Mouse (Mus musculus) liver, embryonic 16.5 days (tissue): ENCODE results near the gene Larp6. TPM values are rescaled to one million over a fixed set of nuclear protein-coding genes. Genes with fewer than 3 reads are reported as not detected.

Experiments used
- ATAC-seq: fragments of 200-750 bp; cut with Nextera tagmentation; 2 replicates; pipeline ENCODE4 v1.8.0; 2017; ENCODE audit warnings: low read depth, mild to moderate bottlenecking, moderate number of reproducible peaks, moderate library complexity
- H3K27ac ChIP-seq: fragments of 300-500 bp; sonication (generic); 2 replicates; pipeline ENCODE4 v1.5.1; 2014; ENCODE audit warnings: mild to moderate bottlenecking, low read length
- H3K27me3 ChIP-seq: fragments of 300-500 bp; sonication (generic); 2 replicates; pipeline ENCODE4 v1.6.1; 2014; ENCODE audit warnings: low read depth, low read length, mixed read lengths; ENCODE audit not compliant: control insufficient read depth, insufficient read depth
- H3K36me3 ChIP-seq: fragments of 300-500 bp; sonication (generic); 2 replicates; pipeline ENCODE4 v1.6.1; 2014; ENCODE audit warnings: mild to moderate bottlenecking; ENCODE audit not compliant: control insufficient read depth, insufficient read depth
- H3K4me1 ChIP-seq: fragments of 300-500 bp; sonication (generic); 2 replicates; pipeline ENCODE4 v1.6.1; 2014; ENCODE audit warnings: low read depth, low read length, mixed read lengths; ENCODE audit not compliant: control insufficient read depth
- H3K4me2 ChIP-seq: fragments of 300-500 bp; sonication (generic); 2 replicates; pipeline ENCODE4 v1.6.1; 2014; ENCODE audit warnings: low read depth, low read length, mixed read lengths
- H3K4me3 ChIP-seq: fragments of 300-500 bp; sonication (generic); 2 replicates; pipeline ENCODE4 v1.5.1; 2014; ENCODE audit warnings: low read depth, mild to moderate bottlenecking, low read length
- H3K9ac ChIP-seq: fragments of 300-500 bp; sonication (generic); 2 replicates; pipeline ENCODE4 v1.6.1; 2014; ENCODE audit warnings: low read depth, low read length
- H3K9me3 ChIP-seq: fragments of 300-500 bp; sonication (generic); replicated peaks from 2 replicates; pipeline ENCODE4 v1.6.1; 2016; ENCODE audit warnings: low read length; ENCODE audit not compliant: control insufficient read depth
- WGBS: fragments of 180-500 bp; shearing (Covaris S2); extraction: QIAGEN DNeasy Blood & Tissue Kit; methylation state at CpG from one replicate; pipeline ENCODE4 v1.1.7; 2014; ENCODE audit not compliant: insufficient replicate concordance; 5-methylcytosine and 5-hydroxymethylcytosine counted together
- polyA plus RNA-seq: library from polyadenylated mRNA; unstranded; fragments of >200 nt; fragmentation: Nextera tagmentation; extraction: Ambion mirVana; gene quantifications from 2 replicates; pipeline ENCODE4 v1.2.1, GENCODE M21; 2015

The Larp6 gene
- polyA plus RNA-seq, 1 experiment from 2014 or later = 0.05 TPM

GRCm38 (mm10) chr9:60747672-60748071, 34.9 kb downstream of the Larp6 start:
- WGBS = 61% methylated on average over 5 of the region's 5 CpGs
- no peak for ATAC-seq
- Histone ChIP-seq H3K9me3 (peaks cover 3% of the 10 kb centered on the region; the same call in 1 of the 2 replicates), H3K4me2 (no peak overlapping the region), H3K27me3 (no peaks in the 10 kb centered on the region), H3K27ac (no peak overlapping the region), H3K4me3 (no peak overlapping the region), H3K9ac (no peak overlapping the region), H3K4me1 (no peaks in the 10 kb centered on the region), H3K36me3 (no peaks in the 10 kb centered on the region)

- Histone ChIP-seq H3K4me3 (no peak overlapping the region), H3K9me3 (peaks cover 3% of the 10 kb centered on the region; the same call in 1 of the 2 replicates), H3K4me1 (no peaks in the 10 kb centered on the region), H3K4me2 (no peak overlapping the region), H3K27ac (no peak overlapping the region), H3K27me3 (no peaks in the 10 kb centered on the region), H3K9ac (no peak overlapping the region), H3K36me3 (no peaks in the 10 kb centered on the region)
- WGBS = 78% methylated on average over 2 of the region's 2 CpGs
- no peak for ATAC-seq
Measured at GRCm38 (mm10) chr9:60748191-60748590, 35.4 kb downstream of the Larp6 start.

- Histone ChIP-seq H3K27ac (no peak overlapping the region), H3K4me2 (no peak overlapping the region), H3K9ac (no peak overlapping the region), H3K9me3 (peaks cover 3% of the 10 kb centered on the region; the same call in 1 of the 2 replicates), H3K4me1 (no peaks in the 10 kb centered on the region), H3K4me3 (no peak overlapping the region), H3K27me3 (no peaks in the 10 kb centered on the region), H3K36me3 (no peaks in the 10 kb centered on the region)
- 58% methylated on average over 2 of the region's 2 CpGs for WGBS
- ATAC-seq = no peak
Measured at GRCm38 (mm10) chr9:60749105-60749504, 36.3 kb downstream of the Larp6 start.

- H3K27ac ChIP-seq = no peak overlapping the region
- H3K36me3 ChIP-seq = no peaks in the 10 kb centered on the region
- no peaks in the 10 kb centered on the region for H3K4me1 ChIP-seq
- no peak for ATAC-seq
- H3K9me3 ChIP-seq = peaks cover 3% of the 10 kb centered on the region; the same call in 1 of the 2 replicates
- 58% methylated on average over 5 of the region's 5 CpGs for whole genome bisulfite sequencing
- H3K27me3 ChIP-seq = no peaks in the 10 kb centered on the region
- no peak overlapping the region for H3K4me3 ChIP-seq
- H3K9ac ChIP-seq = no peak overlapping the region
- H3K4me2 ChIP-seq = no peak overlapping the region
Measured at GRCm38 (mm10) chr9:60751098-60751497, 38.3 kb downstream of the Larp6 start.

- H3K9ac ChIP-seq = no peak overlapping the region
- H3K4me1 ChIP-seq = no peaks in the 10 kb centered on the region
- H3K4me3 ChIP-seq = no peak overlapping the region
- no peaks in the 10 kb centered on the region for H3K36me3 ChIP-seq
- ATAC-seq = no peak
- H3K27ac ChIP-seq = no peak overlapping the region
- no peaks in the 10 kb centered on the region for H3K27me3 ChIP-seq
- no peak overlapping the region for H3K4me2 ChIP-seq
- 52% methylated on average over 6 of the region's 6 CpGs for WGBS
- H3K9me3 ChIP-seq = peaks cover 3% of the 10 kb centered on the region; the same call in 1 of the 2 replicates
Measured at GRCm38 (mm10) chr9:60751971-60752370, 39.2 kb downstream of the Larp6 start.

GRCm38 (mm10) chr9:60752636-60753035, 39.8 kb downstream of the Larp6 start:
- Histone ChIP-seq H3K36me3 (no peaks in the 10 kb centered on the region), H3K4me1 (no peaks in the 10 kb centered on the region), H3K27me3 (no peaks in the 10 kb centered on the region), H3K9ac (no peak overlapping the region), H3K9me3 (peaks cover 3% of the 10 kb centered on the region; the same call in 1 of the 2 replicates), H3K4me3 (no peak overlapping the region), H3K4me2 (no peak overlapping the region), H3K27ac (no peak overlapping the region)
- ATAC-seq = no peak

GRCm38 (mm10) chr9:60756258-60756657, 43.5 kb downstream of the Larp6 start:
- Histone ChIP-seq H3K27me3 (no peaks in the 10 kb centered on the region), H3K4me1 (no peaks in the 10 kb centered on the region)
- no peak for ATAC-seq

GRCm38 (mm10) chr9:60756866-60757740, 44.3 kb downstream of the Larp6 start:
- Histone ChIP-seq H3K4me3 (no peak overlapping the region), H3K9me3 (no peaks in the 10 kb centered on the region), H3K27ac (no peak overlapping the region), H3K36me3 (no peaks in the 10 kb centered on the region), H3K9ac (no peak overlapping the region), H3K4me2 (no peak overlapping the region), H3K4me1 (no peaks in the 10 kb centered on the region), H3K27me3 (no peaks in the 10 kb centered on the region)
- no peak for ATAC-seq
- WGBS = 49% methylated on average over 15 of the region's 15 CpGs

More at GRCm38 (mm10) chr9:60756258-60756657, 43.5 kb downstream of the Larp6 start:
- 27% methylated on average over 6 of the region's 6 CpGs for WGBS
- Histone ChIP-seq H3K4me2 (no peak overlapping the region), H3K36me3 (no peaks in the 10 kb centered on the region), H3K9me3 (no peaks in the 10 kb centered on the region), H3K27ac (no peak overlapping the region), H3K9ac (no peak overlapping the region), H3K4me3 (no peak overlapping the region)

- no peak overlapping the region for H3K9ac ChIP-seq
- no peaks in the 10 kb centered on the region for H3K27me3 ChIP-seq
- no peak overlapping the region for H3K27ac ChIP-seq
- no peak for ATAC-seq
- no peaks in the 10 kb centered on the region for H3K9me3 ChIP-seq
- no peaks in the 10 kb centered on the region for H3K4me1 ChIP-seq
- WGBS = 16% methylated on average over 5 of the region's 5 CpGs
- H3K36me3 ChIP-seq = no peaks in the 10 kb centered on the region
- no peak overlapping the region for H3K4me2 ChIP-seq
- no peak overlapping the region for H3K4me3 ChIP-seq
Measured at GRCm38 (mm10) chr9:60757817-60758216, 45.0 kb downstream of the Larp6 start.
